Mouse (Mus musculus) heart, adult 2 months (tissue): ENCODE measurements around the gene Cx3cl1.

Source experiments
- CTCF ChIP-seq: fragments of 200-600 bp; IDR thresholded peaks from 2 replicates; pipeline ENCODE4 v1.8.1; 2022; ENCODE audit warnings: antibody characterized with exemption, mild to moderate bottlenecking, moderate library complexity
- POLR2A ChIP-seq: fragments of 200-500 bp; IDR thresholded peaks from 2 replicates; pipeline ENCODE4 v1.6.1; 2011; ENCODE audit warnings: mild to moderate bottlenecking, low read depth, low read length, control low read depth; ENCODE audit not compliant: insufficient read depth

DNA sequence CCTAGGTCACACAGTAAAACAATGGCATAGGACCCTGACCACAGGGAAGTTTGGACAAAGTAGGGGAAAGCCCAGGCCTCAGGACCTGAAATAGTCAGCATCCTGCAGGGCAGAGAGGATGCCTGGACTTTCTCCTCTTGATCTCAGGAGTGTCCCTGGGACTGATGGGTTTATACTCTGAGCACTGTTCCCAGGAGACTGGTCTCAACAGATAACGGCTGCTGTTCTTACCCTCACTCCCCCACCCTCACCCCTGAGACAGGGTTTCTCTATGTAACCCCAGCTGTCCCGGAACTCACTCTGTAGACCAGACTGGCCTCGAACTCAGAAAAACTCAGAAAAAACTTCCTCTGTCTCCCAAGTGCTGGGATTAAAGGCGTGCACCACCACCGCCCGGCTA is 36.6 kb downstream of the Cx3cl1 start:
- TF ChIP-seq CTCF (no peak), POLR2A (no peak)
